Mouse (Mus musculus) cortical plate, adult 2 months (tissue): ENCODE data around the gene Scd1.

Source experiments
- CTCF ChIP-seq: fragments of 200-500 bp; IDR thresholded peaks from 2 replicates; pipeline ENCODE4 v1.5.1; 2011; ENCODE audit warnings: mild to moderate bottlenecking, control low read depth, low read length; ENCODE audit not compliant: insufficient read depth; ENCODE audit errors: extremely low read depth
- POLR2A ChIP-seq: fragments of 200-500 bp; IDR thresholded peaks from 2 replicates; pipeline ENCODE4 v1.6.1; 2011; ENCODE audit warnings: mild to moderate bottlenecking, low read length, control low read depth; ENCODE audit not compliant: insufficient read depth; ENCODE audit errors: extremely low read depth

GRCm38 (mm10) chr19:44377629-44378375, 29.9 kb downstream of the Scd1 start:
- TF ChIP-seq CTCF (no peak), POLR2A (no peak)
